Mouse (Mus musculus): ENCODE data around the gene Sphk1. TPM values are rescaled to one million over a fixed set of nuclear protein-coding genes. Genes with fewer than 3 reads are reported as not detected.

Gene Sphk1
- polyA plus RNA-seq, 1 experiment, result 15.7 TPM

DNA sequence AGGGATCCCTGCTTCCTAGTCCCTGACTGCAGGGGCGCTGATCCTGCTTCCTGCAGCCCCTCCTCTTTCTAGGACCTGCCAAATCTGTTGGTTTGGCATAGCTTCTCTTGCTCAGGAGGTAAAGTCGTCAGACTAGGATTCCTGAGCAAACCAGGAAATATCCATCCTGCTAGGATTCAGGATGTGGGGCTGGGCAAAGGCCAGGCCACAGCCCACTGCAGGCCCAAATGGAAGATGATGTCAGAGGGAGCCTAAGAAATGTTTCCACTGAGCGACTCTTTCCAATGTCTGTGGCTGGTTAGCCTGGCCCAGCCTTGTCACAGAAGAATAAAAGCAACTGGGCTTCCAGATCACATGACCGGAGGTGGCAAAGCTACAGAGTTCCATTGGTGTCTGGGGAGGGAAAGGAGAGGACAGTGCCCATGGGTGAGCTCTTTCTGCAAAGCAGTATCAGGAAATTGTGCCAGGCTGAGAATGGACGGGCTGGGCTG lies 7.0 kb upstream of the Sphk1 start:
- TF ChIP-seq POLR2A (IDR thresholded peaks at IDR 0.05; ENCODE audit: control insufficient read depth, extremely low read depth, insufficient read depth, low read length, poor library complexity) (no peak), CTCF (IDR thresholded peaks at IDR 0.05; ENCODE audit: borderline replicate concordance, control insufficient read depth, extremely low read depth, insufficient read depth, low read length, poor library complexity) (no peak)
- no peak overlapping the region for H3K4me3 ChIP-seq (ENCODE audit: control insufficient read depth, insufficient read depth, low read length)
- 74% methylated on average over 5 of the region's 5 CpGs for WGBS
- no peaks in the 10 kb centered on the region for H3K4me1 ChIP-seq (replicated peaks; ENCODE audit: control insufficient read depth, insufficient read depth, low read length)
- H3K27me3 ChIP-seq (ENCODE audit: control insufficient read depth, insufficient read depth, low read length), result no peaks in the 10 kb centered on the region
- DNase-seq, result no peak
- no peaks in the 10 kb centered on the region for H3K36me3 ChIP-seq (ENCODE audit: control insufficient read depth, insufficient read depth, low read length)
- H3K27ac ChIP-seq (ENCODE audit: control insufficient read depth, insufficient read depth, low read length), result no peak overlapping the region

DNA sequence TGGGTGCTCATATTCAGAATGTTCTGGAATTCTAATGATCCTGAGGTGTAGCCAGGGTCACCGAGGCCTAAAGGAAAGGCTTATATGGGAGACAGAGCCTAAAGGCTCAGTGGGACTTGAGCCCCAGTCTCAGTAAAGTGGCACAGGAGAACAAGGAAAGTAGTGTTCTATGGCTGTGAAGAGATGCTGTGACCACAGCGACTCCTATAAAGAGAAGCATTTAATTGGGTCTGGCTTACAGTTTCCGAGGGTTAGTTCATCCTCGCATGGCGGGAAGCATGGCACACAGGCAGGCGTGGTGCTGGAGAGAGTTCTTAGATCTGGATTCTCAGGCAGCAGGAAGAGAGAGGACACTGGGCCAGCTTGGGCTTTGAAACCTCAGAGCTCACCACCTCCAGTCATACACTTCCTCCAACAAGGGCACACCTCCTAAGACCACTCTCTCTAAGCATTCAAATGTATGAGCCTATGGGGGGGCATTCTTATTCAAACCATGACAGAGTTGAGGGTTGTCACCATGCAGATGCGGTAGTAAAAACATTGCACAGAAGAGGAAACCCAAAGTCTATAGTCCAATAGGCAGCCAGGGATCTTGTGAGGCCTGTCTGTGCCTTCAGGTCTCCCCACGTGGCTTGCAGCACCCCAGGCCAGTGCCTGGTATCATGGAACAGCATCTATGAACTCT lies 1.9 kb upstream of the Sphk1 start:
- H3K27me3 ChIP-seq (ENCODE audit: control insufficient read depth, insufficient read depth, low read length), result peaks cover 23% of the 10 kb centered on the region
- no peak for TF ChIP-seq CTCF (IDR thresholded peaks at IDR 0.05; ENCODE audit: borderline replicate concordance, control insufficient read depth, extremely low read depth, insufficient read depth, low read length, poor library complexity)
- no peak for TF ChIP-seq POLR2A (IDR thresholded peaks at IDR 0.05; ENCODE audit: control insufficient read depth, extremely low read depth, insufficient read depth, low read length, poor library complexity)
- peaks cover 15% of the 10 kb centered on the region for H3K4me1 ChIP-seq (replicated peaks; ENCODE audit: control insufficient read depth, insufficient read depth, low read length)
- no peak for DNase-seq
- no peaks in the 10 kb centered on the region for H3K36me3 ChIP-seq (ENCODE audit: control insufficient read depth, insufficient read depth, low read length)
- no peak overlapping the region for H3K4me3 ChIP-seq (ENCODE audit: control insufficient read depth, insufficient read depth, low read length)
- 87% methylated on average over 8 of the region's 8 CpGs for WGBS
- H3K27ac ChIP-seq (ENCODE audit: control insufficient read depth, insufficient read depth, low read length), result no peak overlapping the region

GRCm38 (mm10) chr11:116531371-116532191 lies 856 bp downstream of the Sphk1 start:
- H3K4me3 ChIP-seq (ENCODE audit: control insufficient read depth, insufficient read depth, low read length), result no peak overlapping the region
- no peak overlapping the region for H3K27ac ChIP-seq (ENCODE audit: control insufficient read depth, insufficient read depth, low read length)
- TF ChIP-seq CTCF (IDR thresholded peaks at IDR 0.05; ENCODE audit: borderline replicate concordance, control insufficient read depth, extremely low read depth, insufficient read depth, low read length, poor library complexity) (no peak), POLR2A (IDR thresholded peaks at IDR 0.05; ENCODE audit: control insufficient read depth, extremely low read depth, insufficient read depth, low read length, poor library complexity) (no peak)

DNA sequence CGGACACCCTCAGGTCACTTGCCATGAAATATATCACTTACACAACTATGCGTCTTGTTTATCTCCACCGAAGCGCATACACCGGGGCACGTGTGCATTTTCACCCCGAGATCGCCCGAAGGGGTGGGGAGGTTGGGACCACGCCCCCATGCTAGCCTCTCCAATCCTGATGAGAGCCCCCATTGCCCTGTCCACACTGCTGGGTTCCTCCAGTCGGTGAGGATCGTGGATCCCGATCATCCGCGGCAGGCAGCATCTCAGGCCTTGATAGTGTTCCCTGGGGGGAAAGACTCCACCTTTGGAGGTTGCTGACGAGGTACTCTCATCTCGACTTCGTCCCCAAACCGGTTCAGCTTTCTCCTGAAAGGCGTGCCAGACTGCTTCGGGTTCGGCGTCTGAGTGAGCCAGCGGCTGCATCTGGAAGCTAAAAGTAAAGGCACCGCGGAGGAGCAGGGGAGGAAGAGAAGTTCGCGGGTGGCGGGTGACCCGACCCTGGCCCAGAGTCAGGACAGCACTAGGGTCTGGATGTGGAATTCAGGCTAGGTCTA lies 1.6 kb downstream of the Sphk1 start:
- no peaks in the 10 kb centered on the region for H3K36me3 ChIP-seq (ENCODE audit: control insufficient read depth, insufficient read depth, low read length)
- TF ChIP-seq CTCF (IDR thresholded peaks at IDR 0.05; ENCODE audit: borderline replicate concordance, control insufficient read depth, extremely low read depth, insufficient read depth, low read length, poor library complexity) (no peak), POLR2A (IDR thresholded peaks at IDR 0.05; ENCODE audit: control insufficient read depth, extremely low read depth, insufficient read depth, low read length, poor library complexity) (no peak)
- H3K4me3 ChIP-seq (ENCODE audit: control insufficient read depth, insufficient read depth, low read length), result peak overlapping the region; percentile 26
- WGBS, result 4% methylated on average over 30 of the region's 30 CpGs
- peaks cover 23% of the 10 kb centered on the region for H3K27me3 ChIP-seq (ENCODE audit: control insufficient read depth, insufficient read depth, low read length)
- DNase-seq, result no peak
- H3K4me1 ChIP-seq (replicated peaks; ENCODE audit: control insufficient read depth, insufficient read depth, low read length), result peaks cover 15% of the 10 kb centered on the region
- H3K27ac ChIP-seq (ENCODE audit: control insufficient read depth, insufficient read depth, low read length), result no peak overlapping the region

More at GRCm38 (mm10) chr11:116531371-116532191, 856 bp downstream of the Sphk1 start:
- Histone ChIP-seq H3K36me3 (ENCODE audit: control insufficient read depth, insufficient read depth, low read length) (no peaks in the 10 kb centered on the region), H3K4me1 (replicated peaks; ENCODE audit: control insufficient read depth, insufficient read depth, low read length) (peaks cover 15% of the 10 kb centered on the region), H3K27me3 (ENCODE audit: control insufficient read depth, insufficient read depth, low read length) (peaks cover 23% of the 10 kb centered on the region)
- WGBS, result 5% methylated on average over 48 of the region's 48 CpGs
- DNase-seq, result no peak

DNA sequence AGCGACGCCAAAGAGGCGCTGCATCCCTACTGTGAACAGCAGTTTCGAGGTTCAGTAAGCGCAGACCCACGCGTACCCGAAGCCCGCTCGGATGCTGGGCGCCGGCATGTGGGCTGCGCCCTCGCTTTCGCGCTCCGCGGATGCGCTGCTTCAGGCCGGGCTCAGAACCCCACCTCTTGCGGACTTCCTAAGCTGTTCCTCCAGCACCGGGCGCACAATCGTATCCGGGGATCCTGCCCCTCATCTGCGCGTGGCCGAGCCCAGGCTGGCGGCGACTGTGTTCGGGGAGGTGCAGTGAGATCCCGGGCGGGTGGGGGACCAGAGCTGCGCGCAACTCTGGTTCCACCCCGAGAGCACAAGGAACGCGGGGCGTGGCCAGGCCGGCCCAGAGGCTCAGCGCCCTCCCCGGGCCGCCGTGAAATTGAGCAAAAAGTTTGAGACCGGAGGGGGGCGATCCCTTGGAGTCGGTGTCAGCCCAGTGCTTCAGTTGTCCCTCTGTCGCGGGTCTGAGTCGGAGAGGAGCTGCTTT lies 2.1 kb downstream of the Sphk1 start:
- TF ChIP-seq POLR2A (IDR thresholded peaks at IDR 0.05; ENCODE audit: control insufficient read depth, extremely low read depth, insufficient read depth, low read length, poor library complexity) (no peak), CTCF (IDR thresholded peaks at IDR 0.05; ENCODE audit: borderline replicate concordance, control insufficient read depth, extremely low read depth, insufficient read depth, low read length, poor library complexity) (no peak)
- 2% methylated on average over 50 of the region's 50 CpGs for WGBS
- Histone ChIP-seq H3K27ac (ENCODE audit: control insufficient read depth, insufficient read depth, low read length) (no peak overlapping the region), H3K4me3 (ENCODE audit: control insufficient read depth, insufficient read depth, low read length) (peak overlapping the region; percentile 26), H3K4me1 (replicated peaks; ENCODE audit: control insufficient read depth, insufficient read depth, low read length) (peaks cover 15% of the 10 kb centered on the region), H3K27me3 (ENCODE audit: control insufficient read depth, insufficient read depth, low read length) (peaks cover 23% of the 10 kb centered on the region), H3K36me3 (ENCODE audit: control insufficient read depth, insufficient read depth, low read length) (no peaks in the 10 kb centered on the region)
- DNase-seq, result peak; percentile 43

Measured in thymus, adult 2 months (tissue).